In the genomic region with DNA sequence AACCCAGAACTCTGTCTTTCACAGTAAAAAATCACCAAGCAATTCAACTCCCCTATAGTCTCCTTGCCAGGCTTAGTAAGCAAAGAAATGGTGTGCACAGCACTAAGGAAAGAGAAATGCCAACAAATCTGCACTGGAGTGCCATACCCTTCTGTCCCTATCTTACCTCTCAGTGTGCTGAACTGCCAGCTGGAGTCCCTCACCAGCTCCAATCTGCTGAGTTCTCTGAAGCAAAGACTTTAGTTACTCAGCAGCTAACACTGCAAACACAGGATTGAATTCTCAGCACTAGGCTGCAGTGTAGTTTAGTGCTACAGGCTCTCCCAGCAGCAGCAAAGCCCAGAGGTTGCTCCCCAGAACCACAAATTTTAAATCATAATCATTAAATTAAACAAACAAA, we compare ENCODE assay signal across 19 mouse cellular contexts.
A peak's percentile ranks its signal among the peaks of the same experiment; 100 is the strongest.
DNase-seq lines count a peak whose midpoint lies in the region; ATAC-seq and TF ChIP-seq lines count a peak whose summit lies in the region.
"Had no signal": no experiment of that assay in that cellular context is flagged by ENCODE, and none has a peak within 500 bp of the region (broad histone marks: within the 10 kb centered on the region; RNA-seq: fewer than 3 reads in every experiment).

No protein-coding gene starts in this region.

- TF ChIP-seq CTCF in forebrain, postnatal 0 days (IDR thresholded peaks at IDR 0.05; ENCODE audit: low read depth): no peak
- TF ChIP-seq CTCF in heart, postnatal 0 days (IDR thresholded peaks at IDR 0.05; ENCODE audit: low read depth): no peak
- TF ChIP-seq CTCF in lung, embryonic 14.5 days (IDR thresholded peaks at IDR 0.05; ENCODE audit: low read depth): no peak

- H3K9me3 ChIP-seq in forebrain, postnatal 0 days (ENCODE audit: low read length): no peaks in the 10 kb centered on the region
- H3K9me3 ChIP-seq in forebrain, embryonic 15.5 days: no peaks in the 10 kb centered on the region
- no peaks in the 10 kb centered on the region for H3K9me3 ChIP-seq in heart, postnatal 0 days (replicated peaks; ENCODE audit: control insufficient read depth, low read length)
- no peaks in the 10 kb centered on the region for H3K9me3 ChIP-seq in lung, embryonic 14.5 days (ENCODE audit: low read depth, low read length)
- H3K9me3 ChIP-seq: embryonic facial prominence, embryonic 12.5 days; hindbrain, embryonic 13.5 days; kidney, embryonic 15.5 days; liver, embryonic 12.5 days; lung, embryonic 15.5 days; midbrain, embryonic 12.5 days; neural tube, embryonic 13.5 days had no signal

- no peak overlapping the region for H3K4me3 ChIP-seq in forebrain, postnatal 0 days (ENCODE audit: low read depth, low read length)
- no peak overlapping the region for H3K4me3 ChIP-seq in forebrain, embryonic 15.5 days
- no peak overlapping the region for H3K4me3 ChIP-seq in heart, postnatal 0 days (ENCODE audit: low read depth, low read length)
- no peak overlapping the region for H3K4me3 ChIP-seq in lung, embryonic 14.5 days (ENCODE audit: low read depth, low read length)
- H3K4me3 ChIP-seq: embryonic facial prominence, embryonic 12.5 days; hindbrain, embryonic 13.5 days; kidney, embryonic 15.5 days; liver, embryonic 12.5 days; lung, embryonic 15.5 days; midbrain, embryonic 12.5 days; neural tube, embryonic 13.5 days had no signal

- no peaks in the 10 kb centered on the region for H3K36me3 ChIP-seq in forebrain, postnatal 0 days (ENCODE audit: insufficient read depth)
- H3K36me3 ChIP-seq in forebrain, embryonic 15.5 days: no peaks in the 10 kb centered on the region
- no peaks in the 10 kb centered on the region for H3K36me3 ChIP-seq in heart, postnatal 0 days (replicated peaks; ENCODE audit: control insufficient read depth, insufficient read depth, low read length)
- no peaks in the 10 kb centered on the region for H3K36me3 ChIP-seq in lung, embryonic 14.5 days (ENCODE audit: insufficient read depth)
- H3K36me3 ChIP-seq: embryonic facial prominence, embryonic 12.5 days; hindbrain, embryonic 13.5 days; kidney, embryonic 15.5 days; liver, embryonic 12.5 days; lung, embryonic 15.5 days; midbrain, embryonic 12.5 days; neural tube, embryonic 13.5 days had no signal

- DNase-seq in forebrain, postnatal 0 days: peak; percentile 37
- peak; percentile 7 for DNase-seq in heart, postnatal 0 days (ENCODE audit: low spot score)
- no peak for DNase-seq in heart, adult 11 months
- DNase-seq in lung, embryonic 14.5 days: peak; percentile 8
- DNase-seq in lung, postnatal 4 days: no peak
- no peak for DNase-seq in left cerebral cortex, adult 11 months (ENCODE audit: low spot score)
- DNase-seq: adrenal gland, postnatal 36 days; cerebellum, postnatal 36 days; heart, postnatal 10 days; left cerebral cortex, postnatal 4 days; thymus, postnatal 14 days had no signal

- no peak for TF ChIP-seq EP300 in heart, postnatal 0 days (IDR thresholded peaks at IDR 0.05; ENCODE audit: low read depth)

- H3K9ac ChIP-seq in forebrain, postnatal 0 days: no peak overlapping the region
- no peak overlapping the region for H3K9ac ChIP-seq in forebrain, embryonic 15.5 days (replicated peaks)
- H3K9ac ChIP-seq in heart, postnatal 0 days (replicated peaks; ENCODE audit: low read depth, low read length): no peak overlapping the region
- H3K9ac ChIP-seq in lung, embryonic 14.5 days: no peak overlapping the region
- H3K9ac ChIP-seq: embryonic facial prominence, embryonic 12.5 days; hindbrain, embryonic 13.5 days; kidney, embryonic 15.5 days; liver, embryonic 12.5 days; lung, embryonic 15.5 days; midbrain, embryonic 12.5 days; neural tube, embryonic 13.5 days had no signal

- no peak overlapping the region for H3K4me2 ChIP-seq in forebrain, postnatal 0 days (ENCODE audit: low read depth)
- no peak overlapping the region for H3K4me2 ChIP-seq in forebrain, embryonic 15.5 days (replicated peaks)
- no peak overlapping the region for H3K4me2 ChIP-seq in heart, postnatal 0 days (ENCODE audit: low read depth, low read length)
- H3K4me2 ChIP-seq in lung, embryonic 14.5 days: no peak overlapping the region
- H3K4me2 ChIP-seq: embryonic facial prominence, embryonic 12.5 days; hindbrain, embryonic 13.5 days; kidney, embryonic 15.5 days; liver, embryonic 12.5 days; lung, embryonic 15.5 days; midbrain, embryonic 12.5 days; neural tube, embryonic 13.5 days had no signal

- H3K4me1 ChIP-seq in forebrain, postnatal 0 days (ENCODE audit: insufficient read depth): peaks cover 7% of the 10 kb centered on the region; the same call in 1 of the 2 replicates
- H3K4me1 ChIP-seq in forebrain, embryonic 15.5 days: peaks cover 23% of the 10 kb centered on the region
- H3K4me1 ChIP-seq in heart, postnatal 0 days (ENCODE audit: control insufficient read depth, insufficient read depth): peaks cover 20% of the 10 kb centered on the region
- H3K4me1 ChIP-seq in lung, embryonic 14.5 days (ENCODE audit: insufficient read depth): peaks cover 5% of the 10 kb centered on the region; the same call in 1 of the 2 replicates
- H3K4me1 ChIP-seq: embryonic facial prominence, embryonic 12.5 days; liver, embryonic 12.5 days had no signal

- no peaks in the 10 kb centered on the region for H3K27me3 ChIP-seq in forebrain, postnatal 0 days (ENCODE audit: insufficient read depth, low read length)
- no peaks in the 10 kb centered on the region for H3K27me3 ChIP-seq in forebrain, embryonic 15.5 days
- H3K27me3 ChIP-seq in heart, postnatal 0 days (ENCODE audit: control insufficient read depth, insufficient read depth, low read length): no peaks in the 10 kb centered on the region
- no peaks in the 10 kb centered on the region for H3K27me3 ChIP-seq in lung, embryonic 14.5 days (ENCODE audit: insufficient read depth, low read length)
- H3K27me3 ChIP-seq: embryonic facial prominence, embryonic 12.5 days; hindbrain, embryonic 13.5 days; kidney, embryonic 15.5 days; liver, embryonic 12.5 days; lung, embryonic 15.5 days; midbrain, embryonic 12.5 days; neural tube, embryonic 13.5 days had no signal

- H3K27ac ChIP-seq in forebrain, postnatal 0 days (ENCODE audit: low read depth, low read length): no peak overlapping the region
- H3K27ac ChIP-seq in forebrain, embryonic 15.5 days (replicated peaks): no peak overlapping the region
- peak overlapping the region; percentile 2; the same call in 1 of the 2 replicates for H3K27ac ChIP-seq in heart, postnatal 0 days (ENCODE audit: low read depth)
- H3K27ac ChIP-seq in lung, embryonic 14.5 days (ENCODE audit: low read depth): no peak overlapping the region
- H3K27ac ChIP-seq: hindbrain, embryonic 13.5 days; kidney, embryonic 15.5 days; liver, embryonic 12.5 days; lung, embryonic 15.5 days; midbrain, embryonic 12.5 days; neural tube, embryonic 13.5 days had no signal

- peak; percentile 63 for ATAC-seq in forebrain, postnatal 0 days
- no peak; the same call in 1 of the 2 replicates for ATAC-seq in forebrain, embryonic 15.5 days (replicated peaks)
- no peak for ATAC-seq in heart, postnatal 0 days (ENCODE audit: insufficient read depth, low read depth)
- ATAC-seq in lung, embryonic 14.5 days (ENCODE audit: insufficient read depth): no peak
- ATAC-seq: liver, embryonic 12.5 days had no signal

Comparison
In these comparisons a context has a peak if more than half of its experiments do, and no peak if none do; other contexts are left out.
1. DNase-seq: peak in forebrain, postnatal 0 days (single experiment), heart, postnatal 0 days (single experiment) and lung, embryonic 14.5 days (single experiment); none in heart, adult 11 months (single experiment), lung, postnatal 4 days (0 of 2) and left cerebral cortex, adult 11 months (single experiment).